8 mouse cellular contexts compared by ENCODE assay signal in the genomic region with DNA sequence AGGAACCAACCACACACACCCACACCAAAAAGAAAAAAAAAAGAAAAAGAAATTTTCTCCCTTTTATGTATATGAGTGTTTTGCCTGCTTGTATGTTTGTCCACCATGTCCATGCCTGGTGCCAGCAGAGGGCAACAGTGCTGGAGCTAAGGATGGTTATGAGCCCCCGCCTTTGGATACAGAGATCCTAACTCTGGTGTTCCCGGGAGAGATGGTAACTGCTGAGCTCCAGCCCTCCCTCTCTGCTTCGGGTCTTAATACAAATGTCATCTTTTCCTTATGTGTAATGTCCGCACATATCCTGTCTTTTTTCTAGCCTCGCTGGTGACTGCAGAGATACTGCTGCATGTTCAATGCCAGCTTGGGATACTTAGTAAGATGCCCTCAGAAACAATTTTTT. TPM values are rescaled to one million over a fixed set of nuclear protein-coding genes. Genes with fewer than 3 reads are reported as not detected.
DNase-seq lines count a peak whose midpoint lies in the region; ATAC-seq and TF ChIP-seq lines count a peak whose summit lies in the region.

No protein-coding gene starts in this region.

- no peak for ATAC-seq in embryonic facial prominence, embryonic 14.5 days (ENCODE audit: low read depth)
- ATAC-seq in limb, embryonic 15.5 days (ENCODE audit: insufficient number of reproducible peaks, low FRiP score, low TSS enrichment, low read depth) = no peak
- ATAC-seq in frontal cortex, adult (ENCODE audit: low TSS enrichment) = no peak

- H3K27me3 ChIP-seq in heart, adult 2 months (ENCODE audit: control insufficient read depth, insufficient read depth, low read length) = no peaks in the 10 kb centered on the region; the same call in 1 of the 2 replicates
- peaks cover 16% of the 10 kb centered on the region for H3K27me3 ChIP-seq in embryonic facial prominence, embryonic 14.5 days (replicated peaks; ENCODE audit: control insufficient read depth, insufficient read depth, low read length)
- H3K27me3 ChIP-seq in limb, embryonic 15.5 days = peaks cover 15% of the 10 kb centered on the region

- H3K9ac ChIP-seq in heart, adult 2 months (ENCODE audit: low read depth, low read length) = no peak overlapping the region
- no peak overlapping the region for H3K9ac ChIP-seq in embryonic facial prominence, embryonic 14.5 days (ENCODE audit: low read depth, low read length)
- no peak overlapping the region for H3K9ac ChIP-seq in limb, embryonic 15.5 days

- H3K4me3 ChIP-seq in heart, adult 2 months = no peak overlapping the region; the same call in 1 of the 2 replicates
- peak overlapping the region; percentile 57 for H3K4me3 ChIP-seq in embryonic facial prominence, embryonic 14.5 days (ENCODE audit: low read depth, low read length)
- H3K4me3 ChIP-seq in limb, embryonic 15.5 days = peak overlapping the region; percentile 59

- 15% methylated on average over 5 of the region's 5 CpGs for whole genome bisulfite sequencing in heart, adult 2 months
- 11% methylated on average over 5 of the region's 5 CpGs for WGBS in embryonic facial prominence, embryonic 14.5 days
- 7% methylated on average over 5 of the region's 5 CpGs for WGBS in limb, embryonic 15.5 days

- no peaks in the 10 kb centered on the region for H3K36me3 ChIP-seq in heart, adult 2 months (ENCODE audit: control insufficient read depth, insufficient read depth, low read length)
- 0 out of 2 replicates have a peak, but pooled peaks cover 4% of the 10 kb centered on the region for H3K36me3 ChIP-seq in embryonic facial prominence, embryonic 14.5 days (ENCODE audit: control insufficient read depth, insufficient read depth, low read length)
- H3K36me3 ChIP-seq in limb, embryonic 15.5 days = no peaks in the 10 kb centered on the region

- H3K27ac ChIP-seq in heart, adult 2 months = no peak overlapping the region
- H3K27ac ChIP-seq in embryonic facial prominence, embryonic 14.5 days (replicated peaks; ENCODE audit: low read depth, low read length) = peak overlapping the region; percentile 74; the same call in 1 of the 2 replicates
- peak overlapping the region; percentile 91 for H3K27ac ChIP-seq in limb, embryonic 15.5 days

- DNase-seq in heart, adult 2 months = no peak
- DNase-seq in heart, postnatal 14 days = no peak
- DNase-seq in 416B (ENCODE audit: low read depth) = peak; percentile 18
- DNase-seq in embryonic facial prominence, embryonic 14.5 days (ENCODE audit: low spot score) = no peak
- DNase-seq in thymus, postnatal 10 days (ENCODE audit: low spot score in 2 of 2) = no peak
- DNase-seq in layer of hippocampus, adult 8-10 months (ENCODE audit: low spot score in 2 of 2) = no peak

- no peaks in the 10 kb centered on the region for H3K79me2 ChIP-seq in heart, adult 2 months (replicated peaks; ENCODE audit: control insufficient read depth, insufficient read depth, low read length)

- no peaks in the 10 kb centered on the region for H3K4me1 ChIP-seq in heart, adult 2 months (ENCODE audit: control insufficient read depth, insufficient read depth, low read length)
- no peaks in the 10 kb centered on the region for H3K4me1 ChIP-seq in embryonic facial prominence, embryonic 14.5 days (ENCODE audit: control insufficient read depth, insufficient read depth, low read length)
- peaks cover 32% of the 10 kb centered on the region for H3K4me1 ChIP-seq in limb, embryonic 15.5 days

- peak overlapping the region; percentile 53 for H3K4me2 ChIP-seq in embryonic facial prominence, embryonic 14.5 days (ENCODE audit: low read depth, low read length)
- peak overlapping the region; percentile 89 for H3K4me2 ChIP-seq in limb, embryonic 15.5 days

- TF ChIP-seq CTCF in heart, adult 2 months (IDR thresholded peaks at IDR 0.05) = peak; percentile 40

- intact Hi-C loops in heart, adult 2 months (cut with DNase I) = loop anchor here (5.0 kb wide), 1 partner anchor 93 kb away; no protein-coding TSS in a partner anchor
- intact Hi-C loops in heart, postnatal 14 days (cut with DNase I) = no loop called here

- no peak for TF ChIP-seq POLR2A in heart, adult 2 months (IDR thresholded peaks at IDR 0.05; ENCODE audit: insufficient read depth, low read depth, low read length)

- TF ChIP-seq EP300 in heart, adult 2 months (IDR thresholded peaks at IDR 0.05; ENCODE audit: insufficient read depth, low read depth, low read length) = no peak

- H3K9me3 ChIP-seq in embryonic facial prominence, embryonic 14.5 days (ENCODE audit: control insufficient read depth, low read length) = no peaks in the 10 kb centered on the region
- no peaks in the 10 kb centered on the region for H3K9me3 ChIP-seq in limb, embryonic 15.5 days

RNA-seq across cellular contexts. Expression of gene Mypop, which starts 1.1 kb away (rescaled TPM):
- total RNA-seq in heart, adult 2 months (2021) = 1 to 10 TPM; 3.5 to 3.9 TPM
- polyA plus RNA-seq in heart, adult 2 months (2012; rRNA removed) = 3.4 and 4.0 TPM in 2 replicates
- total RNA-seq in heart, postnatal 14 days (2021) = 1 to 10 TPM; 2.5 to 2.8 TPM
- 4.0 and 4.2 TPM in 2 replicates for polyA plus RNA-seq in embryonic facial prominence, embryonic 14.5 days (2014; fragmentation: Nextera tagmentation; extraction: Ambion mirVana)
- polyA plus RNA-seq in limb, embryonic 15.5 days (2015; fragmentation: Nextera tagmentation; extraction: Ambion mirVana) = 5.2 and 5.3 TPM in 2 replicates
- 10 to 100 TPM; 42.4 to 49.6 (median 45.8) TPM for total RNA-seq in layer of hippocampus, adult 8-10 months (2022)

RNA-seq across cellular contexts. Expression of gene Nanos2, which starts 2.8 kb away (rescaled TPM):
- total RNA-seq in heart, adult 2 months (2021) = not detected
- polyA plus RNA-seq in heart, adult 2 months (2012; rRNA removed) = 0.08 TPM in 1 of 2 replicates, not detected in the other
- total RNA-seq in heart, postnatal 14 days (2021) = not detected
- not detected in 2 replicates for polyA plus RNA-seq in embryonic facial prominence, embryonic 14.5 days (2014; fragmentation: Nextera tagmentation; extraction: Ambion mirVana)
- polyA plus RNA-seq in limb, embryonic 15.5 days (2015; fragmentation: Nextera tagmentation; extraction: Ambion mirVana) = not detected in 2 replicates
- 1 to 10 TPM in 1 of 4 experiments, under 1 TPM in 2, not detected in 1; 0.60 to 1.5 (median 0.91) TPM for total RNA-seq in layer of hippocampus, adult 8-10 months (2022)

RNA-seq across cellular contexts. Expression of gene Irf2bp1, which starts 13.8 kb away (rescaled TPM):
- 10 to 100 TPM; 22.5 to 24.5 TPM for total RNA-seq in heart, adult 2 months (2021)
- polyA plus RNA-seq in heart, adult 2 months (2012; rRNA removed) = 12.7 and 15.1 TPM in 2 replicates
- total RNA-seq in heart, postnatal 14 days (2021) = 10 to 100 TPM; 24.2 to 24.4 TPM
- 26.6 and 27.4 TPM in 2 replicates for polyA plus RNA-seq in embryonic facial prominence, embryonic 14.5 days (2014; fragmentation: Nextera tagmentation; extraction: Ambion mirVana)
- 24.0 and 26.1 TPM in 2 replicates for polyA plus RNA-seq in limb, embryonic 15.5 days (2015; fragmentation: Nextera tagmentation; extraction: Ambion mirVana)
- total RNA-seq in layer of hippocampus, adult 8-10 months (2022) = 10 to 100 TPM; 47.6 to 49.2 (median 47.9) TPM

RNA-seq across cellular contexts. Expression of gene Foxa3, which starts 33.3 kb away (rescaled TPM):
- not detected for total RNA-seq in heart, adult 2 months (2021)
- polyA plus RNA-seq in heart, adult 2 months (2012; rRNA removed) = 0.06 TPM in 1 of 2 replicates, not detected in the other
- not detected for total RNA-seq in heart, postnatal 14 days (2021)
- 0.56 and 1.6 TPM in 2 replicates for polyA plus RNA-seq in embryonic facial prominence, embryonic 14.5 days (2014; fragmentation: Nextera tagmentation; extraction: Ambion mirVana)
- 3.8 and 3.9 TPM in 2 replicates for polyA plus RNA-seq in limb, embryonic 15.5 days (2015; fragmentation: Nextera tagmentation; extraction: Ambion mirVana)
- not detected for total RNA-seq in layer of hippocampus, adult 8-10 months (2022)

RNA-seq across cellular contexts. Expression of gene Sympk, which starts 34.2 kb away (rescaled TPM):
- total RNA-seq in heart, adult 2 months (2021) = 10 to 100 TPM; 93.2 to 99.4 TPM
- 54.9 and 61.3 TPM in 2 replicates for polyA plus RNA-seq in heart, adult 2 months (2012; rRNA removed)
- total RNA-seq in heart, postnatal 14 days (2021) = 10 to 100 TPM; 64.6 to 66.5 TPM
- polyA plus RNA-seq in embryonic facial prominence, embryonic 14.5 days (2014; fragmentation: Nextera tagmentation; extraction: Ambion mirVana) = 23.6 and 23.8 TPM in 2 replicates
- 28.8 and 32.7 TPM in 2 replicates for polyA plus RNA-seq in limb, embryonic 15.5 days (2015; fragmentation: Nextera tagmentation; extraction: Ambion mirVana)
- 100 to 1,000 TPM; 100 to 113 (median 109) TPM for total RNA-seq in layer of hippocampus, adult 8-10 months (2022)

Comparison
In these comparisons a context has a peak if more than half of its experiments do, and no peak if none do; other contexts are left out.
1. RNA of gene Mypop, which starts 1.1 kb away (total RNA-seq): 42.4 to 49.6 TPM in layer of hippocampus, adult 8-10 months; 3.5 to 3.9 TPM in heart, adult 2 months and 2.5 to 2.8 TPM in heart, postnatal 14 days; every median in the first group is over 4 times any median in the second.